ENCODE assay signal across 9 mouse cellular contexts in genomic region chr13:9106992-9107858, GRCm38 (mm10). TPM values are rescaled to one million over a fixed set of nuclear protein-coding genes. Genes with fewer than 3 reads are reported as not detected.
DNase-seq lines count a peak whose midpoint lies in the region; ATAC-seq lines count a peak whose summit lies in the region.
"Had no signal": no experiment of that assay in that cellular context is flagged by ENCODE, and none has a peak within 500 bp of the region (broad histone marks: within the 10 kb centered on the region; RNA-seq: fewer than 3 reads in every experiment).

No protein-coding gene starts in this region.

- peak; percentile 64 for ATAC-seq in CD4-positive, CD25-positive, alpha-beta regulatory T cell, adult 4 months
- peak; percentile 95 to 97 for ATAC-seq in hematopoietic stem cell, adult 5-6 weeks (replicated peaks in 1 of 2; ENCODE audit: insufficient read depth in 1 of 2, low FRiP score in 2 of 2, low TSS enrichment in 1 of 2, low read depth in 1 of 2, poor library complexity in 2 of 2, severe bottlenecking in 2 of 2)
- ATAC-seq in megakaryocyte, adult 5-6 weeks (ENCODE audit: poor library complexity, severe bottlenecking), result peak; percentile 97
- no peak for ATAC-seq in frontal cortex, adult (ENCODE audit: low TSS enrichment)

- peak; percentile 4 for DNase-seq in embryo, embryonic 11 days
- no peak for DNase-seq in embryo, embryonic 9.5 days (ENCODE audit: extremely low spot score)
- no peak for DNase-seq in layer of hippocampus, adult 9-10 months (ENCODE audit: low spot score)
- no peak for DNase-seq in heart, postnatal 4 days
- DNase-seq: lung, postnatal 10 days had no signal

RNA-seq across cellular contexts. Expression of gene Larp4b, which starts 13.5 kb away (rescaled TPM):
- 10 to 100 TPM; 23.7 to 32.8 TPM for polyA plus RNA-seq in CD4-positive, CD25-positive, alpha-beta regulatory T cell, adult 4 months (2017; shearing (Covaris generic))
- total RNA-seq in hematopoietic stem cell, adult 5-6 weeks (2017), result 76.5 and 95.2 TPM in 2 replicates
- 75.5 and 85.5 TPM in 2 replicates for total RNA-seq in megakaryocyte, adult 5-6 weeks (2015)
- total RNA-seq in megakaryocyte, adult 5-6 weeks (2017), result 88.0 and 90.9 TPM in 2 replicates
- 10 to 100 TPM; 85.3 to 85.8 TPM for total RNA-seq in heart, postnatal 4 days (2021)
